Mouse (Mus musculus) stomach, embryonic 16.5 days (tissue): ENCODE measurements around the gene Trim8. TPM values are rescaled to one million over a fixed set of nuclear protein-coding genes. Genes with fewer than 3 reads are reported as not detected.

Experiments
- ATAC-seq: fragments of 200-750 bp; cut with Nextera tagmentation; 2 replicates; pipeline ENCODE4 v1.8.0; 2017; ENCODE audit warnings: moderate number of reproducible peaks, moderate TSS enrichment; ENCODE audit not compliant: insufficient read depth, low FRiP score
- H3K27ac ChIP-seq: fragments of 300-500 bp; sonication (generic); 2 replicates; pipeline ENCODE4 v1.5.1; 2014; ENCODE audit warnings: low read length
- H3K27me3 ChIP-seq: fragments of 300-500 bp; sonication (generic); 2 replicates; pipeline ENCODE4 v1.6.1; 2014; ENCODE audit warnings: low read length, control low read depth, mixed read lengths; ENCODE audit not compliant: control insufficient read depth, insufficient read depth
- H3K36me3 ChIP-seq: fragments of 300-500 bp; sonication (generic); 2 replicates; pipeline ENCODE4 v1.6.1; 2014; ENCODE audit warnings: low read length; ENCODE audit not compliant: control insufficient read depth, insufficient read depth
- H3K4me1 ChIP-seq: fragments of 300-500 bp; sonication (generic); 2 replicates; pipeline ENCODE4 v1.6.1; 2014; ENCODE audit warnings: low read length, control low read depth, mixed read lengths; ENCODE audit not compliant: control insufficient read depth, insufficient read depth
- H3K4me2 ChIP-seq: fragments of 300-500 bp; sonication (generic); 2 replicates; pipeline ENCODE4 v1.6.1; 2014; ENCODE audit warnings: low read depth, low read length, mixed read lengths
- H3K4me3 ChIP-seq: fragments of 300-500 bp; sonication (generic); replicated peaks from 2 replicates; pipeline ENCODE4 v1.5.1; 2014; ENCODE audit warnings: mild to moderate bottlenecking, low read length
- H3K9ac ChIP-seq: fragments of 300-500 bp; sonication (generic); 2 replicates; pipeline ENCODE4 v1.6.1; 2014; ENCODE audit warnings: low read length
- H3K9me3 ChIP-seq: fragments of 300-500 bp; sonication (generic); replicated peaks from 2 replicates; pipeline ENCODE4 v1.6.1; 2016; ENCODE audit warnings: low read length, control low read depth; ENCODE audit not compliant: control insufficient read depth
- WGBS: fragments of 180-500 bp; shearing (Covaris S2); extraction: QIAGEN DNeasy Blood & Tissue Kit; methylation state at CpG from one replicate; pipeline ENCODE4 v1.1.7; 2014; 5-methylcytosine and 5-hydroxymethylcytosine counted together
- polyA plus RNA-seq: library from polyadenylated mRNA; unstranded; fragments of >200 nt; fragmentation: Nextera tagmentation; extraction: Ambion mirVana; gene quantifications from 2 replicates; pipeline ENCODE4 v1.2.1, GENCODE M21; 2015

Gene Trim8
- polyA plus RNA-seq, 1 experiment from 2014 or later: 16.2 TPM

DNA sequence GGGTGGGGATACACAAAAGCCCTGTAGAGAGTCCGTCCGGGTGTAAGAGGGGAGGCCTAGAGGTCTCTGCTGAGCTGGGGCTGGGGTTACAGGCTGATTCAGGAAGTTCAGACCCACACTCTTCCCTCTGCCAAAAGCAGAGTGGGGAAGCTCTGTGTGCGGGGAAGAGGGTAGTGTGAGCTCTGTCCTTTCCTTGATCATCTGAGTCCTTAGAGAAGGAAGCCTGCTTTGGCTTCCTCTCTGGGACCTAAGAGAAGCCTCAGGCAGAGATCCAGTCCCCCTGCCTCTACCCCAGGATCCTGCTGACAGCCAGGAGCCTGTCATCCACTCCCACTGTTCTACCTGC lies 4.8 kb downstream of the Trim8 start:
- Histone ChIP-seq H3K27me3 (no peaks in the 10 kb centered on the region), H3K9ac (peak overlapping the region; percentile 53), H3K9me3 (no peaks in the 10 kb centered on the region), H3K4me2 (peak overlapping the region; percentile 93), H3K4me3 (peak overlapping the region; percentile 94), H3K27ac (peak overlapping the region; percentile 100; the same call in 1 of the 2 replicates), H3K36me3 (no peaks in the 10 kb centered on the region), H3K4me1 (peaks cover 69% of the 10 kb centered on the region)
- 78% methylated on average over 3 of the region's 3 CpGs for WGBS
- ATAC-seq: no peak

DNA sequence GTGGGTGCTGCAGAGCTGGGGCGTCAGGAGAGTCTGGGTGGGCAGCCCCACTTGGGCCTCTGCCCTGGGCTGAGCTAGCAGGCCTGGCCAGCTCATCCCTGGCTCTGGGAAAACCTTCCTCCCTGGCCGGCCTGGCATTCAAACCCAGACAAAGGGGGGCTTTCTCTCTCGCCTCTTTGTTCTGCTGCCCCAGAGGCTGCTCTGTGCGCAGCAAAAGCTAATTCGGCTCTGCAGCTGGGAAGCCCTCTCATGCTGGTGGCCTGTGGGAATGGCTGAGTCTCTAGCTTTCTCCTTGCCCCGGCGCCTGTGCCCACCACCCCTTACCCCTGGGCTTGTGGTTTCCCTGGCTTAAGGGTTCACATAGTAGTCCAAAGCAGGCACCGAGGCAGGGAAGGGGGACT lies 5.7 kb downstream of the Trim8 start:
- no peak overlapping the region for H3K4me3 ChIP-seq
- H3K9ac ChIP-seq: peak overlapping the region; percentile 53; the same call in 1 of the 2 replicates
- H3K4me1 ChIP-seq: peaks cover 71% of the 10 kb centered on the region
- no peak for ATAC-seq
- no peaks in the 10 kb centered on the region for H3K36me3 ChIP-seq
- no peaks in the 10 kb centered on the region for H3K27me3 ChIP-seq
- peak overlapping the region; percentile 93; the same call in 1 of the 2 replicates for H3K4me2 ChIP-seq
- H3K27ac ChIP-seq: peak overlapping the region; percentile 56
- 71% methylated on average over 8 of the region's 8 CpGs for WGBS
- no peaks in the 10 kb centered on the region for H3K9me3 ChIP-seq

DNA sequence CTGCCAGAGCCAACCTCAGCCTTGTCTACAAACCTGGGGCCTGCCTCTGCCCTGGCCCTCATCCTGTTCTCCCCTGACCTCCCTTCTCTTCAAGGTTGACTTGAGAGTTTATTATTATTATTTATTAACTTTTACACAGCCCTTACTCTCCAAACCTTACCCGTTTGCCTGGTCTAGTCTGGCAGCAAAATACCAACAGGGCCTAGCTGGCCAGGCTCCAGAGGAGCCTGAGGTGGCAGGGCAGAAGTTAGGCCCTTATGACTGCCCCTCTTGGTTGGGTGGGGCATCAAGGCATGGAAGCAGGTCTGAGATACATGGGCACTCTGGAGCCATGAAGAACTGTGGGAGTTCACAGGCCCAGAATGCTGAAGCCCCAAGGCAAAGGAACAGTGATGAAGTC lies 6.3 kb downstream of the Trim8 start:
- Histone ChIP-seq H3K4me3 (no peak overlapping the region), H3K9ac (peak overlapping the region; percentile 22; the same call in 1 of the 2 replicates), H3K9me3 (no peaks in the 10 kb centered on the region), H3K36me3 (peaks cover 1% of the 10 kb centered on the region), H3K4me2 (no peak overlapping the region), H3K27me3 (no peaks in the 10 kb centered on the region), H3K4me1 (peaks cover 71% of the 10 kb centered on the region), H3K27ac (peak overlapping the region; percentile 80)
- 59% methylated on average over 1 of the region's 1 CpGs for WGBS
- no peak for ATAC-seq

DNA sequence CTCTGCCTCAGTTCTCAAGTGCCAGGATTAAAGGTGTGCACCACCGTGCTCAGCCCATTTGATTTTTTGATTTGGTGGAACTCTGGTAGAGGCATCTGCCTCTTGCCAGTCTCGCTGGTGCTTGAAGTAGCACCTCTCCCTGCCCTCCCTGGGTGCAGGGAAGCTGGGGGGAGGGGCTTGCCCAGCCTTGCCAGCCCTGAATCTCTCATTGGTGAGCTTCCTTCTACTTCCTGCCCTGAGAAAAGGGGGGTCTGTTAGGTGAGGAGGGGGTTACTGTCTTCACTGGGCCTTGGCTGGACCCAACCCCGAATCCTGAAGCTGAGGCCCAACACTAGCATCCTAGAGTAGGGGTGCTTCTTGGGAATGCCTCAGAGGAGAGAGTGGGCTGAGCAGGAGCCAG lies 7.2 kb downstream of the Trim8 start:
- peaks cover 71% of the 10 kb centered on the region for H3K4me1 ChIP-seq
- H3K4me3 ChIP-seq: no peak overlapping the region
- H3K9me3 ChIP-seq: no peaks in the 10 kb centered on the region
- H3K4me2 ChIP-seq: no peak overlapping the region; the same call in 1 of the 2 replicates
- no peaks in the 10 kb centered on the region for H3K27me3 ChIP-seq
- peak overlapping the region; percentile 80 for H3K27ac ChIP-seq
- no peak for ATAC-seq
- 42% methylated on average over 3 of the region's 3 CpGs for WGBS
- peak overlapping the region; percentile 33; the same call in 1 of the 2 replicates for H3K9ac ChIP-seq
- peaks cover 7% of the 10 kb centered on the region for H3K36me3 ChIP-seq

DNA sequence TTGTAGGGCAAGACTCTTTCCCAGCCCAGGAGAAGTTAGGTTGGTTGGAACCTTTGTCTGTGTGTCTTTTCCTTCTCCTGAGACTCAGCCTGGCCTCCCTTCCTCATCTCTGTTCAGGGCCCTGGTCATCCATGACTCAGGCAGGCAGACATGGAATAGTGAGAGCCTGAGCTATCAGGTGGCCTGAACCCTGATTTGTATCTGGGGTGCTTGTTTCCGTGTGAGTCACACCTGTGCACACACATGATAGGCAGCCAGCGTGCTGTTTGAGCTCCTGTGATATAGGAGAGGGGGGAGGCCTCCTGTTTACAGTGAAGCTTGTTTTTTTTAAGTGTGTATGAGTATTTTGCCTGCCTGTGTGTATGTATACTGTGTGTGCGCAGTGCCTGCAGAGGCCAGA lies 7.7 kb downstream of the Trim8 start:
- peak overlapping the region; percentile 33; the same call in 1 of the 2 replicates for H3K9ac ChIP-seq
- no peak overlapping the region for H3K4me2 ChIP-seq
- no peak overlapping the region for H3K4me3 ChIP-seq
- H3K36me3 ChIP-seq: peaks cover 11% of the 10 kb centered on the region
- H3K27ac ChIP-seq: peak overlapping the region; percentile 80
- no peaks in the 10 kb centered on the region for H3K9me3 ChIP-seq
- ATAC-seq: peak; percentile 45; the same call in 1 of the 2 replicates
- 55% methylated on average over 3 of the region's 3 CpGs for WGBS
- no peaks in the 10 kb centered on the region for H3K27me3 ChIP-seq
- H3K4me1 ChIP-seq: peaks cover 71% of the 10 kb centered on the region

DNA sequence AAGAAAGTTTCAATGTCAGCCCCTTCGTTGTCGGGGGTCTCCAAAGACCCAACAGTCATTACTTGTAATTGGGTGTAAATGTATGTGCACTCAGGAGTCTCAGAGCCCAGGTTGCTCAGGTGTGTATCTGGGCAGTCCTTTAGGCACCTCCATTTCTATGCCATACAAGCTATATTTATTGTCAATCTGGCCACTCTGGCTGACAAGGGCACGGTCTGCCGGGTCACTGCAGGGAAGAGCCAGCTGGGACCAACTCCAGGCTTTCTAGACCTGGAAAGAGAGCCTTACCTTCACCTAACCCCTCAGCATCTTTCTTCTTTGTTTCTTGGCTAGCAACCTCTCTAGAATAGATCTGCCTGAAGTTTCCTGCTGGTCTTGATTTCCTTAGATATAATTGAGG lies 8.2 kb downstream of the Trim8 start:
- peaks cover 68% of the 10 kb centered on the region for H3K4me1 ChIP-seq
- H3K9me3 ChIP-seq: no peaks in the 10 kb centered on the region
- 73% methylated on average over 4 of the region's 4 CpGs for WGBS
- H3K36me3 ChIP-seq: peaks cover 17% of the 10 kb centered on the region
- no peak overlapping the region for H3K9ac ChIP-seq
- H3K27ac ChIP-seq: peak overlapping the region; percentile 80
- no peaks in the 10 kb centered on the region for H3K27me3 ChIP-seq
- ATAC-seq: no peak
- H3K4me3 ChIP-seq: no peak overlapping the region
- no peak overlapping the region for H3K4me2 ChIP-seq

DNA sequence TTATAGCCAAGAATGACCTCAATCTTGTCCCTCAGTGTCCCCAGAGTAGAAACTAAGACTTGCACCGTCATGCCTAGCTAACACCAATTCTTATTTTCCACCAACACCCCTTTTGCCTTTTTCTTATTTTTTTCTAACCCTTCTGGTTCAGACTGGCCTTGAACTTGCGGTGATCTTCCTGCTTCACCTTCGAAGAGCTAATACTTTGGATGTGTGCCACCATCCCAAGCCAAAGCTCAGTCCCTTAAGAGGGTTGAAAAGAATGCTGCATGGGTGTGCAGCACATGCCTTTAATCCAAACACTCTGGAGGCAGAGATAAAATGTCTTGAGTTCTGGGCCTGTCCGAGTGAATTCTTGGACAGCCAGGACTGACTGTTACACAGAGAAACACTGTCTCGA lies 8.9 kb downstream of the Trim8 start:
- Histone ChIP-seq H3K27ac (peak overlapping the region; percentile 80), H3K9ac (no peak overlapping the region), H3K27me3 (no peaks in the 10 kb centered on the region), H3K4me3 (no peak overlapping the region), H3K4me1 (peaks cover 61% of the 10 kb centered on the region), H3K4me2 (no peak overlapping the region), H3K36me3 (peaks cover 23% of the 10 kb centered on the region), H3K9me3 (no peaks in the 10 kb centered on the region)
- 53% methylated on average over 5 of the region's 5 CpGs for WGBS
- ATAC-seq: no peak

DNA sequence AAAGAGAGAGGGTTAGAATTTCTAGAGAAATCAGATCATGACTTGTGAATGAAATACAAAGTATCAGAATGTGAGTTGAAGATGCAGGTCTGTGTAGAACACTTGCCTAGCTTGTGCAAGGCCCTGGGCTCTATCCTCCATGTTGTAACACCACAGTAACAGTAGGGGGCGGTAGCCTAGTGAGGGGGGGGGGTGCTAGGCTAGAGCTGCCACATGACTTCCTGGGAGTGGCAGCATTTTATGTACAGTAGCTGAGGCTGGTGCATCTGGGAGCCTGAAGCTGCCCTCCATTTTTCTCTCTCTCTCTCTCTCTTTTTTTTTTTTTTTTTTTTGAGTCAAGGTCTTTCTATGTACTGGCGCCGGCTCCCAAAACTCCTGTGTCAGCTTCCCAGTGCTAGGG lies 9.3 kb downstream of the Trim8 start:
- H3K27me3 ChIP-seq: no peaks in the 10 kb centered on the region
- no peaks in the 10 kb centered on the region for H3K9me3 ChIP-seq
- H3K27ac ChIP-seq: peak overlapping the region; percentile 80
- 47% methylated on average over 3 of the region's 3 CpGs for WGBS
- H3K4me2 ChIP-seq: no peak overlapping the region
- no peak overlapping the region for H3K4me3 ChIP-seq
- H3K36me3 ChIP-seq: peaks cover 26% of the 10 kb centered on the region
- peaks cover 57% of the 10 kb centered on the region for H3K4me1 ChIP-seq
- ATAC-seq: no peak
- H3K9ac ChIP-seq: no peak overlapping the region

DNA sequence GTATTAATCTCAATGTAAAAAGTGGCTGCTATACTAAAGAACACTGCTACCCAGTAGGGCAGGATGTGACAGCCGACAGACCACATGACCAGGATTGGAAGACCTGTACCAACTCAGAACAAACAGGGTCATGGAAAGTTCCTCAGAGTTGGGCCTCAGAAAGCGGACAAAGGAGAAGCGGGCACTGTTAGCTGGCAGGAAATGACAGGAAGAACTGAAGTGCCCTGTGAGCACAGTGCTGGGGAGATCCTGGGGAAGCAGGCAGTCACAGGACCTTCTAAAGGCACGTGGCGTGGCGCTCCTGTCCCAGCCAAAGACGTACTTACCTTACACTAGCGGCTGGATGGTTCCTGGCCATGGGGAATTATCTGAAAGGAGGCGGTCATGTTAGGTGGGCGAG lies 9.8 kb downstream of the Trim8 start:
- no peak overlapping the region for H3K9ac ChIP-seq

DNA sequence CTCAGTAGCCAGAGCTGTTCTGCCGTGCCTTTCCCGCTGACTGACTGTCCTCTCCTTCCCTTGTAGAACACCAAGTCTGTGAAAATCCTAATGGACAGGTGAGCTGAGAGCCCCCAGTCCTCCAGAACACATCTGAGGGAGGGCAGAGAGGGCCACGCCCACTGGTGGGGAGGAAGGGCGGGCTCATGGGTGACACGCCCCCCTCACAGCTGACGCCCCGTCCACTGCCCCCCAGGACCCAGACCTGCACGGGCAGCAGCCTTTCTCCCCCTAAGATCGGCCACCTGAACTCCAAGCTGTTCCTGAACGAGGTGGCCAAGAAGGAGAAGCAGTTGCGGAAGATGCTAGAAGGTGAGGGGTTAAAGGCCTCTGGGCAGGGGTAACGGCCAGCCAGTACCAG lies 12.9 kb downstream of the Trim8 start:
- peaks cover 50% of the 10 kb centered on the region for H3K4me1 ChIP-seq
- 76% methylated on average over 12 of the region's 12 CpGs for WGBS

More for the DNA sequence above, 9.8 kb downstream of the Trim8 start:
- Histone ChIP-seq H3K9me3 (no peaks in the 10 kb centered on the region), H3K36me3 (peaks cover 26% of the 10 kb centered on the region), H3K4me2 (no peak overlapping the region), H3K4me3 (no peak overlapping the region), H3K27me3 (no peaks in the 10 kb centered on the region), H3K27ac (peak overlapping the region; percentile 80), H3K4me1 (peaks cover 52% of the 10 kb centered on the region)
- no peak for ATAC-seq
- WGBS: 67% methylated on average over 10 of the region's 10 CpGs

More for the DNA sequence above, 12.9 kb downstream of the Trim8 start:
- no peak overlapping the region for H3K27ac ChIP-seq
- ATAC-seq: no peak
- H3K4me2 ChIP-seq: no peak overlapping the region
- no peaks in the 10 kb centered on the region for H3K27me3 ChIP-seq
- no peaks in the 10 kb centered on the region for H3K9me3 ChIP-seq
- H3K9ac ChIP-seq: no peak overlapping the region
- no peak overlapping the region for H3K4me3 ChIP-seq
- H3K36me3 ChIP-seq: peaks cover 26% of the 10 kb centered on the region
